Mouse (Mus musculus) lung, embryonic 14.5 days (tissue): ENCODE measurements around the gene Wnk3. TPM values are rescaled to one million over a fixed set of nuclear protein-coding genes. Genes with fewer than 3 reads are reported as not detected.
"Not testable (repeated sequence)": the region's sequence is repeated elsewhere in the genome, so short reads cannot be mapped to it uniquely, and the experiment has no call there.

Experiments
- ATAC-seq: fragments of 200-750 bp; cut with Nextera tagmentation; 2 replicates; pipeline ENCODE4 v1.8.0; 2017; ENCODE audit warnings: mild to moderate bottlenecking, moderate TSS enrichment, moderate library complexity; ENCODE audit not compliant: insufficient read depth
- DNase-seq: peaks from one replicate; pipeline ENCODE4 v3.0.0-alpha.2; 2015
- H3K27ac ChIP-seq: fragments of 300-500 bp; sonication (generic); 2 replicates; pipeline ENCODE4 v1.5.1; 2014; ENCODE audit warnings: low read depth, mild to moderate bottlenecking, moderate library complexity
- H3K27me3 ChIP-seq: fragments of 300-500 bp; sonication (generic); 2 replicates; pipeline ENCODE4 v1.6.1; 2014; ENCODE audit warnings: low read length, control low read depth; ENCODE audit not compliant: insufficient read depth
- H3K36me3 ChIP-seq: fragments of 300-500 bp; sonication (generic); 2 replicates; pipeline ENCODE4 v1.6.1; 2014; ENCODE audit warnings: control low read depth; ENCODE audit not compliant: insufficient read depth
- H3K4me1 ChIP-seq: fragments of 300-500 bp; sonication (generic); 2 replicates; pipeline ENCODE4 v1.6.1; 2014; ENCODE audit warnings: antibody characterized with exemption, control low read depth; ENCODE audit not compliant: insufficient read depth
- H3K4me2 ChIP-seq: fragments of 300-500 bp; sonication (generic); 2 replicates; pipeline ENCODE4 v1.6.1; 2014; ENCODE audit warnings: mild to moderate bottlenecking
- H3K4me3 ChIP-seq: fragments of 300-500 bp; sonication (generic); 2 replicates; pipeline ENCODE4 v1.5.1; 2014; ENCODE audit warnings: low read depth, low read length
- H3K9ac ChIP-seq: fragments of 300-500 bp; sonication (generic); 2 replicates; pipeline ENCODE4 v1.6.1; 2014
- H3K9me3 ChIP-seq: fragments of 300-500 bp; sonication (generic); 2 replicates; pipeline ENCODE4 v1.6.1; 2016; ENCODE audit warnings: low read depth, low read length, control low read depth
- CTCF ChIP-seq: IDR thresholded peaks from 2 replicates; pipeline ENCODE4 v1.5.1; 2016; ENCODE audit warnings: antibody characterized with exemption, low read depth
- WGBS: fragments of 180-500 bp; shearing (Covaris S2); extraction: QIAGEN DNeasy Blood & Tissue Kit; methylation state at CpG from one replicate; pipeline ENCODE4 v1.1.7; 2014; 5-methylcytosine and 5-hydroxymethylcytosine counted together
- polyA plus RNA-seq: library from polyadenylated mRNA; unstranded; fragments of >200 nt; fragmentation: Nextera tagmentation; extraction: Ambion mirVana; gene quantifications from 2 replicates; pipeline ENCODE4 v1.2.1, GENCODE M21; 2014

The Wnk3 gene
- polyA plus RNA-seq = 3.0 and 3.8 TPM in 2 replicates

GRCm38 (mm10) chrX:151197778-151198177, at the start of gene Wnk3:
TSS of gene Wnk3 (plus strand) at chrX:151198078.
- ATAC-seq (no peak), DNase-seq (no peak)
- Histone ChIP-seq H3K36me3 (0 out of 2 replicates have a peak, but pooled peaks cover 4% of the 10 kb centered on the region), H3K4me2 (no peak within 1 kb of the TSS), H3K9ac (no peak within 1 kb of the TSS), H3K27me3 (no peaks in the 10 kb centered on the region), H3K9me3 (no peaks in the 10 kb centered on the region), H3K4me3 (no peak within 1 kb of the TSS), H3K4me1 (no peaks in the 10 kb centered on the region), H3K27ac (no peak within 1 kb of the TSS)
- no peak for TF ChIP-seq CTCF
- WGBS = 93% methylated on average over 2 of the region's 2 CpGs

GRCm38 (mm10) chrX:151158414-151158813, 39.5 kb upstream of the Wnk3 start:
- no peaks in the 10 kb centered on the region for H3K36me3 ChIP-seq
- H3K9me3 ChIP-seq = no peaks in the 10 kb centered on the region
- no peak overlapping the region for H3K4me3 ChIP-seq
- 53% methylated on average over 6 of the region's 6 CpGs for WGBS
- H3K4me2 ChIP-seq = no peak overlapping the region
- H3K9ac ChIP-seq = no peak overlapping the region
- DNase-seq (no peak), ATAC-seq (no peak)
- no peaks in the 10 kb centered on the region for H3K27me3 ChIP-seq
- H3K27ac ChIP-seq = no peak overlapping the region
- no peaks in the 10 kb centered on the region for H3K4me1 ChIP-seq
- TF ChIP-seq CTCF = no peak

- DNase-seq = peak; percentile 78
- no peak for TF ChIP-seq CTCF
- 12% methylated on average over 22 of the region's 25 CpGs for WGBS
- Histone ChIP-seq H3K27ac (peak overlapping the region; percentile 73), H3K4me1 (no peaks in the 10 kb centered on the region), H3K9me3 (no peaks in the 10 kb centered on the region), H3K9ac (peak overlapping the region; percentile 42), H3K4me2 (peak overlapping the region; percentile 63), H3K27me3 (no peaks in the 10 kb centered on the region), H3K36me3 (no peaks in the 10 kb centered on the region), H3K4me3 (peak overlapping the region; percentile 47)
- ATAC-seq = peak; percentile 77
Observed at GRCm38 (mm10) chrX:151168438-151169131, 29.3 kb upstream of the Wnk3 start.

GRCm38 (mm10) chrX:151169261-151169961, 28.5 kb upstream of the Wnk3 start:
- no peaks in the 10 kb centered on the region for H3K36me3 ChIP-seq
- no peaks in the 10 kb centered on the region for H3K4me1 ChIP-seq
- DNase-seq (peak; percentile 92), ATAC-seq (peak; percentile 93)
- H3K27ac ChIP-seq = peak overlapping the region; percentile 73
- 7% methylated on average over 50 of the region's 58 CpGs for WGBS
- no peak for TF ChIP-seq CTCF
- no peaks in the 10 kb centered on the region for H3K9me3 ChIP-seq
- H3K9ac ChIP-seq = peak overlapping the region; percentile 42; the same call in 1 of the 2 replicates
- H3K4me3 ChIP-seq = peak overlapping the region; percentile 47
- H3K4me2 ChIP-seq = peak overlapping the region; percentile 63
- H3K27me3 ChIP-seq = no peaks in the 10 kb centered on the region

GRCm38 (mm10) chrX:151173134-151173533, 24.7 kb upstream of the Wnk3 start:
- not testable (repeated sequence) for DNase-seq, H3K36me3 ChIP-seq, H3K27me3 ChIP-seq, ATAC-seq, H3K4me2 ChIP-seq, H3K9me3 ChIP-seq, H3K27ac ChIP-seq, H3K4me3 ChIP-seq, H3K4me1 ChIP-seq, H3K9ac ChIP-seq
- WGBS = 66% methylated on average over 3 of the region's 3 CpGs

GRCm38 (mm10) chrX:151298329-151298728, 100.5 kb downstream of the Wnk3 start:
- Histone ChIP-seq H3K4me2 (no peak overlapping the region), H3K36me3 (no peaks in the 10 kb centered on the region), H3K9ac (no peak overlapping the region), H3K27me3 (no peaks in the 10 kb centered on the region), H3K4me1 (no peaks in the 10 kb centered on the region), H3K27ac (no peak overlapping the region), H3K9me3 (no peaks in the 10 kb centered on the region), H3K4me3 (no peak overlapping the region)
- ATAC-seq = no peak
- peak; percentile 5 for DNase-seq
- TF ChIP-seq CTCF = no peak

DNA sequence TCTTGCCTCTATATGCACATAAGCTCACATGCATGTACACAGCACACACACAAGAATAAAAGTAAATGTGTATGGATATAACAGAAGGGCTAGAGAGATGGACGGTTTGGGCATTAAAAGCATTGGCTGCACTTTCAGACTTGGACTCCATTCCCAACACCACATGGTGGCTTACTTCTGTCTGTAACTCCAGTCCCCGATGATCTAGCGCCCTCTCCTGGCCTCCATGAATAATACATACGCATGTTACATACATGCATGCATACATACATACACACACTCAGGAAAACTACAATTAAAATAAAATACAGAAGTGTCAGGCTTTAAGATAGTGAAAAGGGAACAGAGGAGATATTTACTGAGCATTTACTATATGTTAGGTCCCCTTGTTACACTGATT, 115.9 kb downstream of the Wnk3 start:
- no peak for ATAC-seq
- WGBS = 80% methylated on average over 4 of the region's 4 CpGs
- H3K27me3 ChIP-seq = no peaks in the 10 kb centered on the region
- 0 out of 2 replicates have a peak, but pooled peaks have one; percentile 24 for TF ChIP-seq CTCF
- H3K4me2 ChIP-seq = no peak overlapping the region
- H3K4me3 ChIP-seq = no peak overlapping the region
- H3K27ac ChIP-seq = no peak overlapping the region
- DNase-seq = peak; percentile 5
- H3K9me3 ChIP-seq = no peaks in the 10 kb centered on the region
- no peak overlapping the region for H3K9ac ChIP-seq
- H3K36me3 ChIP-seq = no peaks in the 10 kb centered on the region
- H3K4me1 ChIP-seq = no peaks in the 10 kb centered on the region
